Mouse (Mus musculus): ENCODE data around the gene 1700061G19Rik.

1700061G19Rik gene

DNA sequence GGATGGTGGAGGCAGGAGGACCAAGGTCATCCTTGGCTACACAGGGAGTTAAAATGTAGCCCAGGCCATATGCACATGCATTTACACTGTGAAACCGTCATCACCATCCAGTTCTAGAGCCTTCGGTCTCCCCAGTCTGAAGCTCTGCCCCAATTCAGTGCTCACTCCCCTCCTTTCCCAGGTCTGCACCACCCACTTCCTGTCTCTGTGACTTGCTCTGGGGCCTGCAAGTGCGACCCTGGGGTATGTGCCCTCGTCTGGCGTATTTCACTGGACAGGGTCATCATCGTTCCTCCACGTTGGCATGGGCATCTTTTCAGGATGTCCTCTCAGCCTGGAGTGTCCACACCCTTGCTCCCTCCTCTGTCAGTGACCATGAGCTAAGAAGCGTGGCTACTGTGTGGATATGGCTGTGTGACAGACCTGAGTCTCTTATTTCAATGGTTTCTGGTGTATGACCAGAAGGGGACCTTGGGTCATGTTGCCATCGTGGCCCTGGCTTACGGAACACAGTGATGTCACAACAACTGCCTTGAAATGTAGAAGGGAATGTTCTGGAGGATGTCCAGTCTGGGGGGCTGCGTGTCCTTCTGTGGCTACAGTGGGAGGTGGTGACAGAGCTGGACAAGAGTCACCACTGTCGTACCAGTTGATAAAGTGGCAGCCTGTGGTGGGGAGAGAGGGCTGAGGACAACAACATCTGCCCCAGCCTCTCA lies at the start of gene 1700061G19Rik:
Gene 1700061G19Rik, plus strand, starts transcription at position 542 of the 716 bp plus-strand sequence.
- no peak for DNase-seq (ENCODE audit: low read depth in 2 of 2, low spot score in 2 of 2)

DNA sequence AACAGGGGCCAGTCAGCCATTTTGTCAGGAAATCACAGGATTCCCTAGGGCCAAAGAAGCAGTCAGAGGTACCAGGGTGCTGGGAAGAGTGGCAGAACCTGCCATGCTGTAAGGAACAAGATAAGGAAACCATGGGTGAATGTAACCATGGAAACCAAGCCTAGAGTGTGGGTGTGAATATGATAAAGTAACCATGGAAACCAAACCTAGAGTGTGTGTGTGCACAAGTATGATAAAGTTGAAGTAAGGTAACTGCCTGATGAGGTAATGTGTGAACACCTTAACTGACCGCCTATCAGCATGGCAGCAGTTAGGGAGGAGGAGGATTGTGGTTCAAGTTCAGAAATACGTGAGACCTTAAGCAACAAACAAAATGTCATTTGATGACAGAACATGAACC lies 48.6 kb upstream of the 1700061G19Rik start:
- DNase-seq (ENCODE audit: low read depth in 2 of 2, low spot score in 2 of 2), result no peak

DNA sequence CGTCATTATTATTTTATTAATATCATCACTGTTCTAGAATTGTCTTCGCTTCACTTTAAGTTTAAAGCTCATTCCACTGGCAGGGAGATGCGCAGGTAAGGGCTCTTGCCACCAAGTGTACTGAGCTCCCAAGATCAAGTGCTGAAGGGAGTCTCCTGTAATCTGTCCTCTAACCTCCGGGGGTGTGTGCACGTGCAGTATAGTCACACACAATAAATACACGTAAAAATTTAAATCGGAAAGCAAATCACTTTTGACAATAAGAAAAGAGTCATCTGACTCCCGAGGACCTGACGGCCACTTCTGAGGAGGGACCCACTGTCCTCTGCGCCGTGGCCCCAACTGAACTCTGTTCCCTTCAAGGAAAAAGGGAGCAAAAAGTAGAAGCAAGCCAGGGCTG lies 46.1 kb upstream of the 1700061G19Rik start:
- DNase-seq (ENCODE audit: low read depth in 2 of 2, low spot score in 2 of 2), result no peak

DNA sequence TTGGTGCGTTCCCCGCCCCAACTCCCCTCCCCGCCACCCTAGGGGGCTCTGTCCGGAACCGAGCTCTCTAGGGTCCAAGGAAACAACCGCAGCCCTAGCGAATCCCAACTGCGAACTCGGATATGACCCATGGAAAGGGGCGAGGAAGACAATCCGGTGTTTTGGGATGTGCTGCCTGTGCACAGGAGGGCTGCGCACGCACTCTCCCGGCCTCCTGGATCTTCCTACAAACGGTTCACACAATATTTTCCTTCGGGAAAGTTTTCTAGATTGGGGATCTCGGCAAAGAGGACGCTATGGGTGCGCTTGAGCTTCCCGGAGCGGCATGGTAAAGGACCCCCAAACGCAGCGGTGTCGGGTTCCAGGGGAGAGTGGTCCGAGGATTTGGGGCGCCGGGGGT lies 45.5 kb upstream of the 1700061G19Rik start:
- DNase-seq (ENCODE audit: low read depth in 2 of 2, low spot score in 2 of 2), result no peak

DNA sequence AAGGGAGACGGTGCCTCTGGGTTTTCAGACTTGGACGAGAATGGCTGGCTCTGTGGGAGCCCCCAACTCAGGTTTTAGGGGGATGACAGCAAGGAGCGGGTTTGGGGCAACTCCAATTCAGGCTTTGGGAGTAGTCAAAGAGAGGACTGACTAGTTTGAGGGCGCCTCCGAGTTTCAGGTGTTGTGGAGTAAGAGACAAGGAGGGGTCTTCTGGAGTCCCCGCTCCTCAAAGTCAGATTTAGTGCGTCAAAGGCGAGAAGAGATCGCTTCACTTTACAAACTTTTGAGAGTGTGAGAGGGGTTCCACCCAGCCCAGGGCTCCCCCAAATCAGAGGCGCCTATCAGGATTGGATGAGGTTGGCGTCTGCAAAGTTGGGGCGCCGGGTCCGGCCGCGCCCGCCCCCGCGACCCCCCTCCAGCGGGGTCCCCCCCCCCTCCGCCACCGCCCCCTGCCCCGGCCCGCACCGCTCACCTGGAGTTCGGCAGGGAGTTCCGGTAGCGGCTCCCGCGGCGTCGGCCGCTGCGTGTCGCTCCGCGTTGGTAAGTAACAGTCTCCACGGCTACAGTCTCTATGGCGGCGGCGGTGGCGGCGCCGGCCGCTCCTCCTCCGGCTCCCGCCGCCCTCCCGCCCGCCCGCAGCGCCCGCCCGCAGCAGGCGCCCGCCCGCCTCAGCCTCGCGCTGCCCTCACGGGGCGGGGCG lies 44.7 kb upstream of the 1700061G19Rik start, which contains the start of gene Rfx2:
Gene Rfx2, minus strand, starts transcription at position 603 of the 700 bp plus-strand sequence.
- peak in 1 of 2 experiments; percentile 23 for DNase-seq (ENCODE audit: low read depth in 2 of 2, low spot score in 2 of 2)

DNA sequence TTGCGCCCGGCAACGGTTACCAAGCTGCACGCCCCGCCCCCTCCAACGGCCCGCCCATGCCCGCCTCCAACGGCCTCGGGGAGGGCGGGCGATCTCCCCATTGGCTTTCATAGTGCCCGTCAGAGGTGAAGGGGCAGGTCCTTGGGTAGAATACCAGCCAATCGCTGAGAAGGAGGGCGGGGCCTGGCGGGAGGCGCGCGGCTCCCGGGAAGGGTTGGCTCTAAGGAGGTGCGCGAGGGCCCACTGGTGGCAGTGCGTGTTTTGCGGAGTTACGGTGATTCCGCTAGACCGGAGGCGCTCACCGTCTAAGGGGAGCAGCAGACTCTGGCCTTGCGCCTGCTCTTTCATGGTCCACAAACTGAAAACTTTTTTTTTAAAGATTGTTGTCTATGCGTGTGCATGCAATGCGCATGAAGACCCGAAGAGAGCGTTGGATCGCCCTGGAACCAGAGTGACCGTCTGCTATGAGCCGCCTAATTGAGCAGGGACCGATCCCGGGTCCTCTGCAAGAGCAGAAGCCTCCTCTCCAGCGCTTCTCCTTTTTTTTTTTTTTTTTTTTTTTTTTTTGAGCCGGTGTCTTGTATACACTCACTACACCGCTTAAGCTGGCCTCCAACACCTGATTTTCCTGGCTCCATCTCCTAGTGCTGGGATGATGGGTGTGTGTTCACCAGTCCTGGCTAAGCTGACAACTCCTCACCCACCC lies 44.0 kb upstream of the 1700061G19Rik start:
- DNase-seq (ENCODE audit: low read depth in 2 of 2, low spot score in 2 of 2), result peak; percentile 97 to 98

DNA sequence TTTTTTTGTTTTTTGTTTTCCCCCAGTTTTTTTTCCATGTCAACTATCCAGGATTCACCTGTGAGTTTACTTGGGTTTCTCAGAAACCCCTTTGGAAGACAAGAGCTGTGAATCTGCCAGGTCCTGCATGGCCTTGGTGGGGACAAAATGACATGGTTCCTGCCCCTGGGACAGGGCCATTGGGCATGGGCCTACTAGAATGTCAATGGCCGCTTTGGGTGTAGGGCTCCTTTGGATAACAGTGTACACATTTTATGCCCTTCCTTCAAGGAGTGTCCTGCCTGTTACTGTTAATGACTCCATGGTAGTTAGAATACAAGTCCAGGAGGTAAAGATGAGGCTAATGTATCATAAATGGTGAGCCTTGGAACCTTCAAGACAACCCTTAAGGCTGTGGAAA lies 42.4 kb upstream of the 1700061G19Rik start:
- DNase-seq (ENCODE audit: low read depth in 2 of 2, low spot score in 2 of 2), result no peak

DNA sequence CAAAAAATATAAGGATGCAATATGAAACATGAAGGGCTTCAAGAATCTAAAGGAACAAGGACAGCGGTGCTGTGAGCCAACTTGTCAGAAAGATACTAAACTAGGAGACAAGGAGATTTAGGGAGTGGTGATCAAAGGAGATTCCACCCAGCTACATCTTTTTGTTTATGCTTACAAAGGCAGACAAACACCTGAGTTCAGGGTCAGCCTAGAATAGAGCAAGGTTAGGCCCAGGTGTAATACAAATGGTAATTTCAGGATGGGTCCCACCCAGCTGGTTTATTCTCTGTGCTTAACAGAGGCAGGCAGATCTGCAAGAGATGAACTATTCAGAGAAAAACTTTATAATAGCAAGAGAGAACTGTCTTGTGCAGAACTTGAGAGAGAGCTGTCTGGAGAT lies 41.9 kb upstream of the 1700061G19Rik start:
- no peak for DNase-seq (ENCODE audit: low read depth in 2 of 2, low spot score in 2 of 2)

DNA sequence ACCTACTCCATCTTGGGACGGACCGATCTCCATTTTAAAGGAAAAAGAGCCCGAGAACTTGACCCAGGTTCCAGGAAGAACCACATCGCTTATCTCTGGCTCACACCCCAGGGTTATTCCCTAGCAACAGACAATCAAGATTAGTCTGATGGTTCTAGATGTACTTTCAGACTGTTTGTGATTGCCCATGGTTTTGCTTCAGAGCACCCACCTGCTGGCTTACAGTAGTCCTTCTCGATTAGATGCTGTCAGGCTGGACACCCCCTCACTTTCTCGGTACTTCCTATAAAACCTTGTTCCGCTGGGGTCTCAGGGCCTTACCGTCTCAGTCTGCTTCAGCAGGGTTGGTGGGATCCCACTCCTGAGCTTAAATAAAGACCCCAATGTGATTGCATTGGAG lies 38.9 kb upstream of the 1700061G19Rik start:
- DNase-seq (ENCODE audit: low read depth in 2 of 2, low spot score in 2 of 2), result no peak

DNA sequence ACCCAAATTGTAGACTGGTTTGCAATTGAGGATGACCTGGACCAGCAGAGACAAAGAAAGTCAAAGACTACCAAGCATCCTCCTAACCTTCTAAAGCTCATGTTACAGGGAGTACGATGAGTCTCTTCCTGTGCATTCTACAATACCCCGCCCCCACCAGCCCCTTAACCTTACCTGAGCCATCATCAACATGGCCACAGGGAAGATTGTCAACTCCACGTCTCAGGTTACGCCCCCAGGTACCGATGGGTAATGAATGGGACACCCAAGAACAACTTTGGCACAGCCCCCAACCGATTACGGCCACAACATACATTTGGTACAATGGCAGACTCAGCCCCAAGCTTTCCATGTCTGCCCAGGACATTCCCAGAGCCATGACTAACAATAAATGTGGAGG lies 34.8 kb upstream of the 1700061G19Rik start:
- DNase-seq (ENCODE audit: low read depth in 2 of 2, low spot score in 2 of 2), result no peak

DNA sequence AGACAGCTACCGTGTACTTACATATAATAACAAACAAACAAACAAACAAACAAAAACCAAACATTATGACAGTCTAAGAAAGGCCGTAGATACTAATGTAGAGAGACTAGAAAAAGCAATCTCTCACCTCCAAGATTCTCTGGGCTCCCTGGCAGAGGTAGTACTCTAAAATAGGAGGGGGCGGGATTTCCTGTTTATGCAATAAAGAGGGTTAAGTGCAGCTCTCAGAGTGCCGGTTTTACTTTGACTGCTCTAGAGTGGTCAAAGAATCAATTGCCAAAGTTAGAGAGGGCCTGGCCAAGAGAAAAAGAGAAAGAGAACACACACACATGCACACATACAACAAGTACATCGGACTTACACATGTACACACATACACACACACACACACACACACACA lies 33.1 kb upstream of the 1700061G19Rik start:
- no peak for DNase-seq (ENCODE audit: low read depth in 2 of 2, low spot score in 2 of 2)

DNA sequence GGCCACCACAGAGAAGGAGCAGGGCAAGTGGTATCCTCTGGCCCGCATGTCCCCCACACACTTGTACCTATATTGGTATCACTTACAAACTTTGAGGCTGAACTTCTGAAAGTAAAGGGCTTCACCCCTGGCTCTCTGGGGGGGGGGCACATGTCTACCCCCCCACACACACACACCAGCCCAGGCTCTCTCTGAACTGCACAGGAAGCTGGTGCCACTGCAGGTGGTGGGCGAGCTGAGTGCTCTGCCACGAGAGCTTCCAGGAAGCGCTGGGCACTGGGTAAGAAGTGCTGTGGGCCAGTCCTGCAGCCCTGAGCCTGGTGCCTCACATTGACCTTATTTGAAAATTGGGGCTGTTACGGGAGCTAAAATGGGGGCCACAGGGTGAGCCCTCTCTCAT lies 31.6 kb upstream of the 1700061G19Rik start:
- DNase-seq (ENCODE audit: low read depth in 2 of 2, low spot score in 2 of 2), result no peak

DNA sequence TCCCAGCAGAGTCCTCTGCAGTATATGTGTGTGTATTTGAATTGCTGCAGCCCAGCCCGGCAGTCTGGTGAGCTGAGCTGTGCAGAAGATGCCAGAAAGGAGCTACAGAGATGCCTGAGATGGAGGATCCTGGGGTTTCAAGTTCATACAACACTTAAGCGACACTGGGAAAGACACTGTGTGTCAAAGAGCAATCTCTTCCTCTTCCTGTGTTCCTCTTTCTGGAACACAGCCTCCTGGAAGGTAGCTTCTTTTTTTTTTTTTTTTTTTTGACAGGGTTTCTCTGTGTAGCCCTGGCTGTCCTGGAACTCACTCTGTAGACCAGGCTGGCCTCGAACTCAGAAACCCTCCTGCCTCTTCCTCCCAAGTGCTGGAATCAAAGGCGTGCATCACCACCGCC lies 26.5 kb upstream of the 1700061G19Rik start:
- no peak for DNase-seq (ENCODE audit: low read depth in 2 of 2, low spot score in 2 of 2)

DNA sequence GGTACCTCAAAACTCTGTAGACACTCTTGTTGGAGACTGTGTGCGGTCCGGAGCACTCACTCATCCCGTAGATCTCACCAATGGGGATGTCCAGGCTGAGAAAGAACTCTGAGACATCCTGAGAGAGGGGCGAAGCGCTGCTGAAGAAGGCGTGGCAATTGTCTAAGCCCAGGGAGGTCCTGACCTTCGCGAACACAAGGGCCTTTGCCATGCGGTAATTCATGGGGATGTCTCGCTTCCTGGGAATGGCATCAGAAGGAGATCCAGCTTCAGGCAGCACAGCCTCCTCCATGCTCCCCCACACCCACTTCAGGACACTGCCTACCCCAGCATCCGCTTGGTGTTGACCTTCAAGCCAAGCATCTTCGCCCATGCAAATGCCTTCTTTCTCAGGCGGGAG lies 25.6 kb upstream of the 1700061G19Rik start:
- no peak for DNase-seq (ENCODE audit: low read depth in 2 of 2, low spot score in 2 of 2)

DNA sequence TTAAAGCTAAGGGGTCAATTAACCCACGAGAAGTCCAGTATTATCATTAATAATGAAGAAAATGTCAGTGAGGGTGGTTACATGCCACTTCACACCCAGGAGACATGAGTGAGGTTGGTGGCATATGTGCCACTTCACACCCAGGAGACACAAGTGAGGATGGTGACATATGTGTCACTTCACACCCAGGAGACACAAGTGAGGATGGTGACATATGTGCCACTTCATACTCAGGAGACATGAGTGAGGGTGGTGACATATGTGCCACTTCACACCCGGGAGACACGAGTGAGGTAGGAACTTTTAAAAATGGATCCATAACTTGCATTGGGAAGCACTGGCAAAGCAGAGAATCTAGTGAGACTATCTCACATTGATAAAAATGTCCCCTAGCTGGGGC lies 24.1 kb upstream of the 1700061G19Rik start:
- DNase-seq (ENCODE audit: low read depth in 2 of 2, low spot score in 2 of 2), result no peak

DNA sequence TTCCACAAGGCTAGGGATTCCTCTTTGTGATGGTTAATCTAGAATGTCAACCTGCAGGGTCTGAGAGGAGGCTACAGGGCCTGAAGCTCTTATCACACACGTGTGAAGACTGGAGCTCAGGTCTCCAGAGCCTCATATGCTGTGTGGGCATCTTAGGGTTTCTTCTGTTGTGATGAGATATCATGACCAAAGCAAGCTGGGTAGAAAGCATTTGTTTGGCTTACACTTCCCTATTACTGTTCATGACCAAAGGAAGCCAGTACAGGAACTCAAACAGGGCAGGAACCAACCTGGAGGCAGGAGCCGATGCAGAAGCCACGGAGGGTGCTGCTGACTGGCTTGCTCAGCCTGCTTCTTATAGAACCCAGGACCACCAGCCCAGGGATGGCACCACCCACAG lies 19.9 kb upstream of the 1700061G19Rik start:
- no peak for DNase-seq (ENCODE audit: low read depth in 2 of 2, low spot score in 2 of 2)

DNA sequence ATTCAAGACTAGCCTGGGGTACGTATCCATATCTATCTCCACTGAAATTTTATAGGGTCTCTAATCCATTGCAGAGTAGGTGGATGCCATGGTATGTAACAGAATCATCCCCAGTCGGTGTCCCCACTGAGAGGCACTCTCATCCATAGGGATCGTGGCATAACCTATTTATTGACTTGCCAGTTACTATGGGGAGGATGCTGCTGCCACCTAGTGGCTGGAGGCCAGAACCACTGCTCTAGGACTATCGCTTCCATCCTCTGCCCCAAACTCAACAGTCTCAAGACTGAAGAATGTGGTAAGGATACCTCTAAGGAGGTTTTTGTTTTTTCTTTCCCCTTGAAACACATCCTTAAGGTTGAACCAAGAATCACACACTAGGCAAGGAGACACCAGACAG lies 17.1 kb upstream of the 1700061G19Rik start:
- DNase-seq (ENCODE audit: low read depth in 2 of 2, low spot score in 2 of 2), result peak; percentile 59 to 71

DNA sequence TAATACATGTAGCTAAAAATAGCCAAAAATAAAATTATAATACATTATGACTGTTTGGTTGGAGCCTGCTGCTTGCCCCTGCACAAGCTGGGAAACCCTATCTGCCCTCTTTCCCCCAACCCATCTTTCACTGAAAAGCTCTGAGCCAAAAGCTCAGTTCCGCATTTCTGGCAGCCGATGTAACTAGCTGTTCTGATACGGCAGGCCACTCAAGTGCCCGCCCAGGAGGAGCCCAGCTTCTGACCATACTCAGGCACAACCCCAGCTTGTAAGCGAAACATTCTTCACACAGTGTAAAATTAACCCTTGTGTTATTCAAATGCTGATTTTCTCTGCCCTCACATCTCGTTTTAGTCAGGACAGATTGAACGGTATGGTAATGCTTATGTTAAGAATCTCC lies 16.4 kb upstream of the 1700061G19Rik start:
- DNase-seq (ENCODE audit: low read depth in 2 of 2, low spot score in 2 of 2), result no peak

DNA sequence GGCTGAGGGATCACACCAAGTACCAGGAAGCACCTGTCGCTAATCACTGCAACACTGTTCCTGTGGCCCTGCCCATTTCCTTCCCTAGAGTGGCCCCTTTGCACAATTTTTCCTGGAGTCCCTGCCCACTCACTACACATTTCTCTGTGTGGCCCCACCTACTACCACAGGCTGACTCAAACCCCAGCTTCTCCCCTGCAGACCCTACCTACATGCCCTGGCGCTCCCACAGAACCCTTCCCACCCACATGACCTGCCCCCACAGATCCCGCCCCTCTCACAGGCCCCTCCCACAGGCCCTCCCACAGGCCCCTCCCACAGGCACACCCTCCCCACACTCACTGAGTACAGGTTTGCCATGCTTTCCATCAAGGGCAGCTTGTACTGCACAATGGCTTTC lies 14.1 kb upstream of the 1700061G19Rik start:
- no peak for DNase-seq (ENCODE audit: low read depth in 2 of 2, low spot score in 2 of 2)

DNA sequence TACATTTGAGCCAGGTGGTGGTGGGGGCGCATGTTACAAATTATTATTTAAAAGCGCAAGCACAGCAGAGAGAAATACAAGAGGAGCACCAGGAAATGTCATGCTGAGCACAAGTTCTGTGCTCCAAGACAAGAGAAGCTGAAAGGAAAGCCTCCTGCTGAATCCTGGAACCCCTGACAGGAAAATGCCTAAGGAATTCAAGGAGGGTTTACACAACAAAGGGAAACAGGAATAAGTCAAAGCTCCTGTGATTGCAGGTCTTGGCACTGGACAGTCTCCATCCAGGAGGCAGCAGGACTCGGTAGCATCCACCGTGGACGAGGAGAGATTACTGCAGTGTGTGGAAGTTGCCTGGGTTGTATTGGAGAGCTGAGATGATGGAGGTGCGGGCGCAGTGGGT lies 9.2 kb upstream of the 1700061G19Rik start:
- DNase-seq (ENCODE audit: low read depth in 2 of 2, low spot score in 2 of 2), result no peak

DNA sequence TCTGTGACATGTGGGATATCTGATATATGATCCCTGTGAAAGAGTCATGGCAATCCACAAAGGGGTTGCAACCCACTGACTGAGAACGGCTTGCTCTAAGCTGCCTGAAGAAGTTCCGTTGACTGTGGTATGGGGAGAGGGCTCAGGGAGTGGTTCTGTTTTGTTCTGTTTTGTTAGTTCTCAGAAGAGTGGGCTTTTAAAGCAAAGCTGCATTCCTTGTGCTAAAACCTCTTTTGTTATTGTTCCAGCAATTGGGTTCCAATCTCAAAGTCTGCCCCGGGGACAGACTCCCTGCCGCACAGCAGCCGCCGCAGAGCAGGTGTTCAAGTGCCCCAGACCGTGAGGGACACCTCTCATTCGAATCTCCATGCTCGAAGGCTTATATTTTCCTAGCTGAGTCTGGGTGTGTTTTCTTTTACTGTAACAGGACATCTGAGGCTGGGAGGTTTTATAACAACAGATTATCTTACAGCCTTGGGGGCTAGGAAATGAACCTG lies 5.7 kb upstream of the 1700061G19Rik start:
- DNase-seq (ENCODE audit: low read depth in 2 of 2, low spot score in 2 of 2), result no peak

All from CD8-positive naive resting alpha-beta T cell, adult 2 months (primary cell).